Comparison of ENCODE assay signal across 8 mouse cellular contexts in genomic region chr5:110788684-110789083, GRCm38 (mm10). TPM values are rescaled to one million over a fixed set of nuclear protein-coding genes. Genes with fewer than 3 reads are reported as not detected.
DNase-seq lines count a peak whose midpoint lies in the region; ATAC-seq and TF ChIP-seq lines count a peak whose summit lies in the region.

No protein-coding gene starts in this region.

- H3K36me3 ChIP-seq in hindbrain, embryonic 15.5 days = peaks cover 78% of the 10 kb centered on the region
- H3K36me3 ChIP-seq in liver, postnatal 0 days (replicated peaks; ENCODE audit: insufficient read depth, low read length) = peaks cover 87% of the 10 kb centered on the region
- H3K36me3 ChIP-seq in neural tube, embryonic 15.5 days = peaks cover 82% of the 10 kb centered on the region

- no peak overlapping the region for H3K4me2 ChIP-seq in hindbrain, embryonic 15.5 days
- no peak overlapping the region for H3K4me2 ChIP-seq in liver, postnatal 0 days (ENCODE audit: low read depth, low read length)
- no peak overlapping the region for H3K4me2 ChIP-seq in neural tube, embryonic 15.5 days

- TF ChIP-seq CTCF in liver, postnatal 0 days (IDR thresholded peaks at IDR 0.05; ENCODE audit: low read depth) = peak; percentile 82

- ATAC-seq in frontal cortex, adult (ENCODE audit: low TSS enrichment) = 0 out of 2 replicates have a peak, but pooled peaks have one; percentile 21
- ATAC-seq in erythroid progenitor cell, adult 5-6 weeks (replicated peaks; ENCODE audit: low FRiP score, poor library complexity, severe bottlenecking) = peak; percentile 62
- ATAC-seq in hindbrain, embryonic 15.5 days (ENCODE audit: low FRiP score, low read depth) = peak; percentile 28; the same call in 1 of the 2 replicates
- peak; percentile 44 for ATAC-seq in liver, postnatal 0 days
- ATAC-seq in neural tube, embryonic 15.5 days (ENCODE audit: low FRiP score) = peak; percentile 30; the same call in 1 of the 2 replicates
- ATAC-seq in monocyte, adult 5-6 weeks (replicated peaks; ENCODE audit: insufficient number of reproducible peaks, low FRiP score, low TSS enrichment, poor library complexity, severe bottlenecking) = no peak

- no peaks in the 10 kb centered on the region for H3K4me1 ChIP-seq in hindbrain, embryonic 15.5 days (replicated peaks)
- H3K4me1 ChIP-seq in liver, postnatal 0 days (ENCODE audit: insufficient read depth) = peaks cover 14% of the 10 kb centered on the region
- no peaks in the 10 kb centered on the region for H3K4me1 ChIP-seq in neural tube, embryonic 15.5 days

- DNase-seq in frontal cortex, adult 2 months (ENCODE audit: extremely low spot score in 1 of 2, low spot score in 1 of 2) = no peak
- peak; percentile 45 for DNase-seq in Muller cell, postnatal 12 days (ENCODE audit: inconsistent ontology term)
- peak; percentile 53 for DNase-seq in liver, postnatal 0 days

- H3K27ac ChIP-seq in hindbrain, embryonic 15.5 days (replicated peaks) = no peak overlapping the region
- H3K27ac ChIP-seq in liver, postnatal 0 days (ENCODE audit: low read depth) = 0 out of 2 replicates have a peak overlapping the region, but pooled peaks have one; percentile 48
- H3K27ac ChIP-seq in neural tube, embryonic 15.5 days (replicated peaks) = no peak overlapping the region

- H3K4me3 ChIP-seq in hindbrain, embryonic 15.5 days = no peak overlapping the region
- no peak overlapping the region for H3K4me3 ChIP-seq in liver, postnatal 0 days (ENCODE audit: low read depth, low read length)
- H3K4me3 ChIP-seq in neural tube, embryonic 15.5 days (replicated peaks) = no peak overlapping the region

- no peaks in the 10 kb centered on the region for H3K9me3 ChIP-seq in hindbrain, embryonic 15.5 days
- H3K9me3 ChIP-seq in liver, postnatal 0 days (ENCODE audit: low read length) = no peaks in the 10 kb centered on the region
- no peaks in the 10 kb centered on the region for H3K9me3 ChIP-seq in neural tube, embryonic 15.5 days (replicated peaks)

- H3K27me3 ChIP-seq in hindbrain, embryonic 15.5 days = no peaks in the 10 kb centered on the region
- H3K27me3 ChIP-seq in liver, postnatal 0 days (ENCODE audit: insufficient read depth, low read length) = no peaks in the 10 kb centered on the region
- H3K27me3 ChIP-seq in neural tube, embryonic 15.5 days (replicated peaks) = no peaks in the 10 kb centered on the region

- TF ChIP-seq EP300 in liver, postnatal 0 days (IDR thresholded peaks at IDR 0.05; ENCODE audit: low read depth) = no peak

- H3K9ac ChIP-seq in hindbrain, embryonic 15.5 days = no peak overlapping the region
- no peak overlapping the region for H3K9ac ChIP-seq in liver, postnatal 0 days (replicated peaks)
- no peak overlapping the region for H3K9ac ChIP-seq in neural tube, embryonic 15.5 days (replicated peaks)

- 70% methylated on average over 5 of the region's 5 CpGs for WGBS in hindbrain, embryonic 15.5 days
- WGBS in liver, postnatal 0 days (ENCODE audit: insufficient replicate concordance) = 66% methylated on average over 5 of the region's 5 CpGs
- 65% methylated on average over 5 of the region's 5 CpGs for WGBS in neural tube, embryonic 15.5 days

RNA-seq across cellular contexts. Expression of gene Pus1, which starts 8.2 kb away (rescaled TPM):
- polyA plus RNA-seq in frontal cortex, adult 2 months (2012; rRNA removed) = 20.7 and 21.0 TPM in 2 replicates
- 2.1 and 3.6 TPM in 2 replicates for total RNA-seq in erythroid progenitor cell, adult 5-6 weeks (2015; ENCODE audit: low replicate concordance)
- total RNA-seq in erythroid progenitor cell, adult 5-6 weeks (2017; ENCODE audit: low replicate concordance) = 1.7 and 4.1 TPM in 2 replicates
- 22.8 and 23.3 TPM in 2 replicates for polyA plus RNA-seq in hindbrain, embryonic 15.5 days (2015; fragmentation: Nextera tagmentation; extraction: Ambion mirVana)
- 16.9 and 19.0 TPM in 2 replicates for polyA plus RNA-seq in liver, postnatal 0 days (2015; fragmentation: Nextera tagmentation; extraction: Ambion mirVana)
- 23.0 and 31.6 TPM in 2 replicates for polyA plus RNA-seq in neural tube, embryonic 15.5 days (2015; fragmentation: Nextera tagmentation; extraction: Ambion mirVana)
- 26.3 to 29.9 TPM (median 28.8 TPM) in 3 replicates for total RNA-seq in monocyte, adult 5-6 weeks (2017)

RNA-seq across cellular contexts. Expression of gene Ep400, which starts 18.2 kb away (rescaled TPM):
- 31.8 and 37.4 TPM in 2 replicates for polyA plus RNA-seq in frontal cortex, adult 2 months (2012; rRNA removed)
- 124 and 132 TPM in 2 replicates for total RNA-seq in erythroid progenitor cell, adult 5-6 weeks (2015; ENCODE audit: low replicate concordance)
- total RNA-seq in erythroid progenitor cell, adult 5-6 weeks (2017; ENCODE audit: low replicate concordance) = 94.1 and 117 TPM in 2 replicates
- polyA plus RNA-seq in hindbrain, embryonic 15.5 days (2015; fragmentation: Nextera tagmentation; extraction: Ambion mirVana) = 50.8 and 51.3 TPM in 2 replicates
- polyA plus RNA-seq in liver, postnatal 0 days (2015; fragmentation: Nextera tagmentation; extraction: Ambion mirVana) = 9.3 and 10.6 TPM in 2 replicates
- polyA plus RNA-seq in neural tube, embryonic 15.5 days (2015; fragmentation: Nextera tagmentation; extraction: Ambion mirVana) = 44.0 and 49.7 TPM in 2 replicates
- 73.3 to 97.0 TPM (median 81.0 TPM) in 3 replicates for total RNA-seq in monocyte, adult 5-6 weeks (2017)

RNA-seq across cellular contexts. Expression of gene Ulk1, which starts 21.2 kb away (rescaled TPM):
- polyA plus RNA-seq in frontal cortex, adult 2 months (2012; rRNA removed) = 60.3 and 64.3 TPM in 2 replicates
- total RNA-seq in erythroid progenitor cell, adult 5-6 weeks (2015; ENCODE audit: low replicate concordance) = 50.3 and 71.4 TPM in 2 replicates
- total RNA-seq in erythroid progenitor cell, adult 5-6 weeks (2017; ENCODE audit: low replicate concordance) = 28.7 and 39.8 TPM in 2 replicates
- 28.5 and 29.5 TPM in 2 replicates for polyA plus RNA-seq in hindbrain, embryonic 15.5 days (2015; fragmentation: Nextera tagmentation; extraction: Ambion mirVana)
- polyA plus RNA-seq in liver, postnatal 0 days (2015; fragmentation: Nextera tagmentation; extraction: Ambion mirVana) = 7.9 and 8.1 TPM in 2 replicates
- 24.3 and 27.0 TPM in 2 replicates for polyA plus RNA-seq in neural tube, embryonic 15.5 days (2015; fragmentation: Nextera tagmentation; extraction: Ambion mirVana)
- 12.3 to 43.3 TPM (median 17.1 TPM) in 3 replicates for total RNA-seq in monocyte, adult 5-6 weeks (2017)

RNA-seq across cellular contexts. Expression of gene Hscb, which starts 50.9 kb away (rescaled TPM):
- 17.2 and 18.0 TPM in 2 replicates for polyA plus RNA-seq in frontal cortex, adult 2 months (2012; rRNA removed)
- 26.4 and 63.1 TPM in 2 replicates for total RNA-seq in erythroid progenitor cell, adult 5-6 weeks (2015; ENCODE audit: low replicate concordance)
- total RNA-seq in erythroid progenitor cell, adult 5-6 weeks (2017; ENCODE audit: low replicate concordance) = 38.1 and 50.4 TPM in 2 replicates
- 9.6 and 12.2 TPM in 2 replicates for polyA plus RNA-seq in hindbrain, embryonic 15.5 days (2015; fragmentation: Nextera tagmentation; extraction: Ambion mirVana)
- 41.5 and 47.7 TPM in 2 replicates for polyA plus RNA-seq in liver, postnatal 0 days (2015; fragmentation: Nextera tagmentation; extraction: Ambion mirVana)
- polyA plus RNA-seq in neural tube, embryonic 15.5 days (2015; fragmentation: Nextera tagmentation; extraction: Ambion mirVana) = 10.8 and 15.9 TPM in 2 replicates
- total RNA-seq in monocyte, adult 5-6 weeks (2017) = 17.2 to 39.5 TPM (median 19.4 TPM) in 3 replicates

RNA-seq across cellular contexts. Expression of gene Chek2, which starts 51.1 kb away (rescaled TPM):
- polyA plus RNA-seq in frontal cortex, adult 2 months (2012; rRNA removed) = 1.3 and 1.7 TPM in 2 replicates
- 55.9 and 67.5 TPM in 2 replicates for total RNA-seq in erythroid progenitor cell, adult 5-6 weeks (2015; ENCODE audit: low replicate concordance)
- 93.8 and 111 TPM in 2 replicates for total RNA-seq in erythroid progenitor cell, adult 5-6 weeks (2017; ENCODE audit: low replicate concordance)
- 8.3 and 9.5 TPM in 2 replicates for polyA plus RNA-seq in hindbrain, embryonic 15.5 days (2015; fragmentation: Nextera tagmentation; extraction: Ambion mirVana)
- 9.2 and 13.2 TPM in 2 replicates for polyA plus RNA-seq in liver, postnatal 0 days (2015; fragmentation: Nextera tagmentation; extraction: Ambion mirVana)
- polyA plus RNA-seq in neural tube, embryonic 15.5 days (2015; fragmentation: Nextera tagmentation; extraction: Ambion mirVana) = 6.0 and 13.2 TPM in 2 replicates
- 4.7 to 12.7 TPM (median 11.3 TPM) in 3 replicates for total RNA-seq in monocyte, adult 5-6 weeks (2017)

Comparison
In these comparisons a context has a peak if more than half of its experiments do, and no peak if none do; other contexts are left out.
1. DNase-seq: peak in Muller cell, postnatal 12 days (single experiment) and liver, postnatal 0 days (single experiment); none in frontal cortex, adult 2 months (0 of 2).